Mouse (Mus musculus) heart, adult 2 months (tissue): ENCODE results near the gene Vti1a. TPM values are rescaled to one million over a fixed set of nuclear protein-coding genes. Genes with fewer than 3 reads are reported as not detected.

Experiments
- DNase-seq, 2 experiments: peaks; one replicate each; pipeline ENCODE4 v3.0.0; 2021
- H3K27ac ChIP-seq: fragments of 200-600 bp; 2 replicates; pipeline ENCODE4 v1.8.1; 2022
- H3K27me3 ChIP-seq: fragments of 200-500 bp; 2 replicates; pipeline ENCODE4 v1.6.1; 2012; ENCODE audit warnings: mild to moderate bottlenecking, low read length, inconsistent platforms, mixed read lengths; ENCODE audit not compliant: control insufficient read depth, insufficient read depth
- H3K36me3 ChIP-seq: fragments of 200-500 bp; 2 replicates; pipeline ENCODE4 v1.6.1; 2012; ENCODE audit warnings: low read length, inconsistent platforms; ENCODE audit not compliant: control insufficient read depth, insufficient read depth
- H3K4me1 ChIP-seq: fragments of 200-500 bp; 2 replicates; pipeline ENCODE4 v1.6.1; 2011; ENCODE audit warnings: low read length; ENCODE audit not compliant: control insufficient read depth, insufficient read depth
- H3K4me3 ChIP-seq: fragments of 200-600 bp; 2 replicates; pipeline ENCODE4 v1.8.1; 2022
- H3K79me2 ChIP-seq: fragments of 200-500 bp; replicated peaks from 2 replicates; pipeline ENCODE4 v1.6.1; 2012; ENCODE audit warnings: mild to moderate bottlenecking, inconsistent platforms, low read length, moderate library complexity, mixed read lengths; ENCODE audit not compliant: control insufficient read depth, insufficient read depth
- H3K9ac ChIP-seq: fragments of 200-500 bp; 2 replicates; pipeline ENCODE4 v1.6.1; 2012; ENCODE audit warnings: low read depth, mild to moderate bottlenecking, control low read depth, inconsistent platforms, low read length, mixed read lengths
- CTCF ChIP-seq: fragments of 200-600 bp; IDR thresholded peaks from 2 replicates; pipeline ENCODE4 v1.8.1; 2022; ENCODE audit warnings: antibody characterized with exemption, mild to moderate bottlenecking, moderate library complexity
- EP300 ChIP-seq: fragments of 200-500 bp; IDR thresholded peaks from 2 replicates; pipeline ENCODE4 v1.6.1; 2011; ENCODE audit warnings: low read depth, low read length, control low read depth; ENCODE audit not compliant: insufficient read depth
- POLR2A ChIP-seq: fragments of 200-500 bp; IDR thresholded peaks from 2 replicates; pipeline ENCODE4 v1.6.1; 2011; ENCODE audit warnings: mild to moderate bottlenecking, low read depth, low read length, control low read depth; ENCODE audit not compliant: insufficient read depth
- WGBS: fragments of 180-500 bp; shearing (Covaris S2); methylation state at CpG from one replicate; pipeline ENCODE4 v1.1.7; 2018; 5-methylcytosine and 5-hydroxymethylcytosine counted together
- intact Hi-C: fragments of 180-260 bp; cut with DNase I; formaldehyde crosslinking; loops from one replicate; pipeline ENCODE4 v1.15.1; 2025
- long read RNA-seq: library from polyadenylated mRNA; stranded (forward); transcript quantifications from one replicate; pipeline ENCODE4 v2.0.0, GENCODE M21; 2021
- polyA plus RNA-seq: library from polyadenylated mRNA; depleted of rRNA; stranded (reverse); fragments of >200 nt; gene quantifications from 2 replicates; pipeline ENCODE4 v1.2.3, GENCODE M21; 2012; rRNA removed
- total RNA-seq, 2 experiments: library from RNA; stranded (reverse); gene quantifications; 2 replicates each; pipeline ENCODE4 v1.2.3; 2021

Vti1a gene
- total RNA-seq: 10 to 100 TPM; 15.6 to 16.3 TPM
- polyA plus RNA-seq: 6.2 and 9.4 TPM in 2 replicates
- long read RNA-seq, transcript Vti1a-201 (8 exons, 3,405 nt): major isoform, 8 of 27 reads
- long read RNA-seq, partial matches to known transcripts: 1 of 27 reads
- long read RNA-seq, other reads (novel, unspliced or antisense): 18 of 27 reads

GRCm38 (mm10) chr19:55316109-55316714, at the start of gene Vti1a:
Vti1a (plus strand) TSS chr19:55316295.
- intact Hi-C loops: loop anchor here (2.0 kb wide), 1 partner anchor 63 kb away; no protein-coding TSS in a partner anchor
- peak; percentile 89 to 90 for DNase-seq
- H3K4me1 ChIP-seq: no peaks in the 10 kb centered on the region
- peak within 1 kb of the TSS; percentile 91 for H3K9ac ChIP-seq
- no peaks in the 10 kb centered on the region for H3K79me2 ChIP-seq
- no peaks in the 10 kb centered on the region for H3K27me3 ChIP-seq
- TF ChIP-seq CTCF: peak; percentile 76
- no peak for TF ChIP-seq EP300
- TF ChIP-seq POLR2A: peak; percentile 50
- 1% methylated on average over 48 of the region's 48 CpGs for WGBS
- H3K27ac ChIP-seq: peak within 1 kb of the TSS; percentile 94
- H3K4me3 ChIP-seq: peak within 1 kb of the TSS; percentile 96
- H3K36me3 ChIP-seq: peaks cover 5% of the 10 kb centered on the region; the same call in 1 of the 2 replicates

- H3K27ac ChIP-seq: no peak overlapping the region
- no peaks in the 10 kb centered on the region for H3K27me3 ChIP-seq
- no peak for TF ChIP-seq EP300
- no peak for TF ChIP-seq POLR2A
- TF ChIP-seq CTCF: no peak
- 90% methylated on average over 3 of the region's 3 CpGs for WGBS
- no peak overlapping the region for H3K9ac ChIP-seq
- DNase-seq: no peak
- H3K4me1 ChIP-seq: no peaks in the 10 kb centered on the region; the same call in 1 of the 2 replicates
- intact Hi-C loops: no loop called here
- no peaks in the 10 kb centered on the region for H3K79me2 ChIP-seq
- no peak overlapping the region for H3K4me3 ChIP-seq
- no peaks in the 10 kb centered on the region for H3K36me3 ChIP-seq
Observed at GRCm38 (mm10) chr19:55266786-55267185, 49.3 kb upstream of the Vti1a start.

- Histone ChIP-seq H3K27me3 (no peaks in the 10 kb centered on the region), H3K9ac (no peak overlapping the region), H3K36me3 (no peaks in the 10 kb centered on the region), H3K4me3 (no peak overlapping the region), H3K4me1 (no peaks in the 10 kb centered on the region; the same call in 1 of the 2 replicates), H3K79me2 (no peaks in the 10 kb centered on the region), H3K27ac (no peak overlapping the region)
- 54% methylated on average over 3 of the region's 3 CpGs for WGBS
- intact Hi-C loops: no loop called here
- no peak for DNase-seq
- no peak for TF ChIP-seq EP300
- no peak for TF ChIP-seq POLR2A
- no peak for TF ChIP-seq CTCF
Observed at GRCm38 (mm10) chr19:55268150-55268549, 47.9 kb upstream of the Vti1a start.

GRCm38 (mm10) chr19:55269051-55269450, 47.0 kb upstream of the Vti1a start:
- WGBS: 66% methylated on average over 5 of the region's 5 CpGs
- Histone ChIP-seq H3K27me3 (no peaks in the 10 kb centered on the region), H3K36me3 (no peaks in the 10 kb centered on the region), H3K9ac (no peak overlapping the region), H3K4me3 (no peak overlapping the region), H3K4me1 (no peaks in the 10 kb centered on the region; the same call in 1 of the 2 replicates), H3K79me2 (no peaks in the 10 kb centered on the region), H3K27ac (no peak overlapping the region)
- DNase-seq: no peak
- no peak for TF ChIP-seq CTCF
- no peak for TF ChIP-seq POLR2A
- TF ChIP-seq EP300: no peak
- intact Hi-C loops: no loop called here

GRCm38 (mm10) chr19:55271448-55271847, 44.6 kb upstream of the Vti1a start:
- TF ChIP-seq POLR2A: no peak
- no peak for TF ChIP-seq CTCF
- TF ChIP-seq EP300: no peak
- no peaks in the 10 kb centered on the region for H3K79me2 ChIP-seq
- WGBS: 68% methylated on average over 3 of the region's 3 CpGs
- no peak overlapping the region for H3K9ac ChIP-seq
- H3K27me3 ChIP-seq: no peaks in the 10 kb centered on the region
- no peaks in the 10 kb centered on the region; the same call in 1 of the 2 replicates for H3K4me1 ChIP-seq
- DNase-seq: no peak
- intact Hi-C loops: no loop called here
- no peak overlapping the region for H3K4me3 ChIP-seq
- no peaks in the 10 kb centered on the region for H3K36me3 ChIP-seq
- no peak overlapping the region for H3K27ac ChIP-seq

- no peaks in the 10 kb centered on the region for H3K27me3 ChIP-seq
- H3K9ac ChIP-seq: no peak overlapping the region
- no peaks in the 10 kb centered on the region for H3K36me3 ChIP-seq
- TF ChIP-seq POLR2A: no peak
- no peak for TF ChIP-seq CTCF
- TF ChIP-seq EP300: no peak
- intact Hi-C loops: no loop called here
- DNase-seq: no peak
- H3K27ac ChIP-seq: no peak overlapping the region
- WGBS: 69% methylated on average over 6 of the region's 6 CpGs
- H3K4me3 ChIP-seq: no peak overlapping the region
- no peaks in the 10 kb centered on the region for H3K79me2 ChIP-seq
- H3K4me1 ChIP-seq: no peaks in the 10 kb centered on the region
Observed at GRCm38 (mm10) chr19:55273340-55273739, 42.8 kb upstream of the Vti1a start.
